In genomic region chr3:102678516-102678915, GRCm38 (mm10) we compare ENCODE assay signal across 14 mouse cellular contexts. TPM values are rescaled to one million over a fixed set of nuclear protein-coding genes. Genes with fewer than 3 reads are reported as not detected.
DNase-seq lines count a peak whose midpoint lies in the region; ATAC-seq and TF ChIP-seq lines count a peak whose summit lies in the region.
"Had no signal": no experiment of that assay in that cellular context is flagged by ENCODE, and none has a peak within 500 bp of the region (broad histone marks: within the 10 kb centered on the region; RNA-seq: fewer than 3 reads in every experiment).

No protein-coding gene starts in this region.

- no peaks in the 10 kb centered on the region for H3K27me3 ChIP-seq in forebrain, embryonic 11.5 days (ENCODE audit: control insufficient read depth, insufficient read depth, low read length)
- no peaks in the 10 kb centered on the region for H3K27me3 ChIP-seq in intestine, postnatal 0 days (replicated peaks; ENCODE audit: control insufficient read depth, insufficient read depth, low read length)
- no peaks in the 10 kb centered on the region for H3K27me3 ChIP-seq in hindbrain, embryonic 13.5 days
- H3K27me3 ChIP-seq: limb, embryonic 13.5 days; neural tube, embryonic 13.5 days had no signal

- H3K4me1 ChIP-seq in forebrain, embryonic 11.5 days (replicated peaks; ENCODE audit: control insufficient read depth, insufficient read depth, low read length) = no peaks in the 10 kb centered on the region; the same call in 1 of the 2 replicates
- H3K4me1 ChIP-seq in intestine, postnatal 0 days (replicated peaks; ENCODE audit: control insufficient read depth, insufficient read depth, low read length) = no peaks in the 10 kb centered on the region
- no peaks in the 10 kb centered on the region for H3K4me1 ChIP-seq in hindbrain, embryonic 13.5 days (replicated peaks)
- H3K4me1 ChIP-seq: midbrain, embryonic 10.5 days; neural tube, embryonic 13.5 days had no signal

- H3K9me3 ChIP-seq in forebrain, embryonic 11.5 days (ENCODE audit: control insufficient read depth, low read length) = no peaks in the 10 kb centered on the region
- H3K9me3 ChIP-seq in intestine, postnatal 0 days (ENCODE audit: control insufficient read depth) = no peaks in the 10 kb centered on the region
- H3K9me3 ChIP-seq in hindbrain, embryonic 13.5 days = no peaks in the 10 kb centered on the region
- H3K9me3 ChIP-seq: limb, embryonic 13.5 days; midbrain, embryonic 10.5 days; neural tube, embryonic 13.5 days had no signal

- no peak overlapping the region for H3K4me2 ChIP-seq in forebrain, embryonic 11.5 days (ENCODE audit: low read depth, low read length, severe bottlenecking)
- H3K4me2 ChIP-seq in intestine, postnatal 0 days (replicated peaks; ENCODE audit: low read depth) = no peak overlapping the region
- H3K4me2 ChIP-seq in hindbrain, embryonic 13.5 days = no peak overlapping the region
- H3K4me2 ChIP-seq: limb, embryonic 13.5 days; neural tube, embryonic 13.5 days had no signal

- TF ChIP-seq CTCF in intestine, postnatal 0 days (IDR thresholded peaks at IDR 0.05; ENCODE audit: low read depth) = no peak

- peak; percentile 38 for DNase-seq in gastrocnemius, adult 18-20 months (ENCODE audit: low spot score)
- DNase-seq in gastrocnemius, postnatal 4 days (ENCODE audit: low spot score in 2 of 2) = no peak
- peak; percentile 23 for DNase-seq in urinary bladder, postnatal 14 days (ENCODE audit: low spot score)
- DNase-seq in urinary bladder, postnatal 25 days (ENCODE audit: low spot score) = no peak
- peak; percentile 68 for DNase-seq in kidney, postnatal 14 days
- no peak for DNase-seq in forebrain, embryonic 11.5 days (ENCODE audit: low spot score)
- DNase-seq: cerebellum, adult 18-20 months; right cerebral cortex, postnatal 14 days had no signal

- H3K36me3 ChIP-seq in forebrain, embryonic 11.5 days (ENCODE audit: control insufficient read depth, insufficient read depth, low read length) = no peaks in the 10 kb centered on the region
- H3K36me3 ChIP-seq in intestine, postnatal 0 days (ENCODE audit: control insufficient read depth, insufficient read depth) = no peaks in the 10 kb centered on the region
- H3K36me3 ChIP-seq in hindbrain, embryonic 13.5 days = no peaks in the 10 kb centered on the region
- H3K36me3 ChIP-seq: limb, embryonic 13.5 days; midbrain, embryonic 10.5 days; neural tube, embryonic 13.5 days had no signal

- H3K9ac ChIP-seq in forebrain, embryonic 11.5 days (ENCODE audit: low read length) = no peak overlapping the region
- no peak overlapping the region for H3K9ac ChIP-seq in intestine, postnatal 0 days (ENCODE audit: low read depth, low read length)
- H3K9ac ChIP-seq in hindbrain, embryonic 13.5 days = no peak overlapping the region
- H3K9ac ChIP-seq: limb, embryonic 13.5 days; neural tube, embryonic 13.5 days had no signal

- WGBS in forebrain, embryonic 11.5 days = 86% methylated on average over 1 of the region's 1 CpGs
- WGBS in intestine, postnatal 0 days = 20% methylated on average over 1 of the region's 1 CpGs
- 92% methylated on average over 1 of the region's 1 CpGs for WGBS in hindbrain, embryonic 13.5 days

- no peak overlapping the region for H3K27ac ChIP-seq in forebrain, embryonic 11.5 days (ENCODE audit: low read depth, low read length)
- H3K27ac ChIP-seq in intestine, postnatal 0 days (ENCODE audit: low read depth, low read length) = no peak overlapping the region
- no peak overlapping the region for H3K27ac ChIP-seq in hindbrain, embryonic 13.5 days
- H3K27ac ChIP-seq: limb, embryonic 13.5 days; midbrain, embryonic 10.5 days; neural tube, embryonic 13.5 days had no signal

- ATAC-seq in forebrain, embryonic 11.5 days (replicated peaks; ENCODE audit: low FRiP score) = no peak
- ATAC-seq in intestine, postnatal 0 days = no peak
- ATAC-seq in hindbrain, embryonic 13.5 days (ENCODE audit: low FRiP score) = no peak

- H3K4me3 ChIP-seq in forebrain, embryonic 11.5 days (ENCODE audit: low read depth, low read length) = no peak overlapping the region
- H3K4me3 ChIP-seq in intestine, postnatal 0 days (ENCODE audit: low read depth, low read length) = no peak overlapping the region
- no peak overlapping the region for H3K4me3 ChIP-seq in hindbrain, embryonic 13.5 days
- H3K4me3 ChIP-seq: limb, embryonic 13.5 days; midbrain, embryonic 10.5 days; neural tube, embryonic 13.5 days had no signal

RNA-seq across cellular contexts. Expression of gene Tspan2, which starts 55.8 kb away (rescaled TPM):
- total RNA-seq in gastrocnemius, adult 18-20 months (2021) = 1 to 10 TPM; 5.0 to 6.4 TPM
- 10 to 100 TPM; 21.7 to 23.2 TPM for total RNA-seq in gastrocnemius, postnatal 4 days (2021)
- polyA plus RNA-seq in forebrain, embryonic 11.5 days (2014; fragmentation: Nextera tagmentation; extraction: Ambion mirVana) = 9.0 and 9.5 TPM in 2 replicates
- polyA plus RNA-seq in intestine, postnatal 0 days (2015; fragmentation: Nextera tagmentation; extraction: Ambion mirVana) = 12.0 and 12.6 TPM in 2 replicates
- 7.5 and 8.6 TPM in 2 replicates for polyA plus RNA-seq in hindbrain, embryonic 13.5 days (2015; fragmentation: Nextera tagmentation; extraction: Ambion mirVana)
- total RNA-seq: MEL had no signal

Comparison
In these comparisons a context has a peak if more than half of its experiments do, and no peak if none do; other contexts are left out.
1. DNase-seq: peak in gastrocnemius, adult 18-20 months (single experiment), urinary bladder, postnatal 14 days (single experiment) and kidney, postnatal 14 days (single experiment); none in gastrocnemius, postnatal 4 days (0 of 2), urinary bladder, postnatal 25 days (single experiment) and forebrain, embryonic 11.5 days (single experiment).